ENCODE assay signal across 8 mouse cellular contexts in the genomic region with DNA sequence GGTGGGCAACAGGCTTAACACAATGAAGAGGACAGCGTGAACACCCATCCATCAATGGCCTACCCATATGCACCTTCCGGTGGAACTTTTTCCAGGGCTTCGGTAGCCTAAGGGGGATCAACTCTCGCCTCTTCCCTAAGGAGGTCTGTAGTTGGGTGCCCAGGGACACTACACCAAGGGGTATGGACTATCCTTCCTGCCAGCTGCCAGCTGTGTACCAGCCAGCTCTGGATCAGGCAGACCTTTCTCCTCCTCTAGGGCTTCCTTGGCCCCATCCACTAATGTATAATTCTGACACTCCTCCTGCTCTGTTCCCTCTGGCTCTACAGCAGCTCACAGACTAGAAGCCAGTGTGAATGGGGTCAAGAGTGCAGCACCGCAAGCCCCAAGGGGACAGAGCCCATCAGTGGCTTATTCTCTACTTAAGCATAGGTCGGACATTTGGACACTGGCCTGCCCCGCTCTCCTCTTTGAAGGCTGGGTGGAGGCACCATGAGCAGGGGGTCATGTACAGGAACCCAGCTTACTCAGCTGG. TPM values are rescaled to one million over a fixed set of nuclear protein-coding genes. Genes with fewer than 3 reads are reported as not detected.
DNase-seq lines count a peak whose midpoint lies in the region; ATAC-seq and TF ChIP-seq lines count a peak whose summit lies in the region.

No protein-coding gene starts in this region.

- no peaks in the 10 kb centered on the region for H3K27me3 ChIP-seq in lung, embryonic 16.5 days (ENCODE audit: control insufficient read depth, insufficient read depth, low read depth, low read length)
- H3K27me3 ChIP-seq in embryonic facial prominence, embryonic 12.5 days = no peaks in the 10 kb centered on the region
- no peaks in the 10 kb centered on the region for H3K27me3 ChIP-seq in limb, embryonic 10.5 days (ENCODE audit: low read depth, poor library complexity, severe bottlenecking)
- H3K27me3 ChIP-seq in small intestine, adult 2 months (ENCODE audit: control insufficient read depth, insufficient read depth, low read length) = no peaks in the 10 kb centered on the region

- H3K36me3 ChIP-seq in lung, embryonic 16.5 days (ENCODE audit: control insufficient read depth, insufficient read depth, low read length) = peaks cover 10% of the 10 kb centered on the region
- H3K36me3 ChIP-seq in embryonic facial prominence, embryonic 12.5 days = peaks cover 24% of the 10 kb centered on the region
- peaks cover 40% of the 10 kb centered on the region for H3K36me3 ChIP-seq in limb, embryonic 10.5 days
- H3K36me3 ChIP-seq in small intestine, adult 2 months (ENCODE audit: control insufficient read depth, insufficient read depth, low read length) = no peaks in the 10 kb centered on the region; the same call in 1 of the 2 replicates

- TF ChIP-seq CTCF in small intestine, adult 2 months (IDR thresholded peaks at IDR 0.05; ENCODE audit: extremely low read depth, insufficient read length, insufficient replicate concordance, low read depth, low read length) = no peak

- peak overlapping the region; percentile 98 for H3K27ac ChIP-seq in lung, embryonic 16.5 days (ENCODE audit: low read length)
- peak overlapping the region; percentile 96 for H3K27ac ChIP-seq in embryonic facial prominence, embryonic 12.5 days
- peak overlapping the region; percentile 97 for H3K27ac ChIP-seq in limb, embryonic 10.5 days
- peak overlapping the region; percentile 79 for H3K27ac ChIP-seq in small intestine, adult 2 months (ENCODE audit: insufficient read depth, low read depth, low read length)

- TF ChIP-seq POLR2A in small intestine, adult 2 months (IDR thresholded peaks at IDR 0.05; ENCODE audit: low read depth, low read length) = no peak

- peaks cover 34% of the 10 kb centered on the region for H3K4me1 ChIP-seq in lung, embryonic 16.5 days (replicated peaks; ENCODE audit: control insufficient read depth, insufficient read depth, low read length)
- peaks cover 60% of the 10 kb centered on the region for H3K4me1 ChIP-seq in embryonic facial prominence, embryonic 12.5 days
- H3K4me1 ChIP-seq in limb, embryonic 10.5 days = peaks cover 98% of the 10 kb centered on the region
- peaks cover 18% of the 10 kb centered on the region for H3K4me1 ChIP-seq in small intestine, adult 2 months (ENCODE audit: control insufficient read depth, insufficient read depth, insufficient read length, low read length)

- ATAC-seq in lung, embryonic 16.5 days (ENCODE audit: low read depth) = no peak
- ATAC-seq in embryonic facial prominence, embryonic 12.5 days (ENCODE audit: insufficient number of reproducible peaks, insufficient read depth, low FRiP score, low TSS enrichment) = no peak

- H3K4me3 ChIP-seq in lung, embryonic 16.5 days (ENCODE audit: low read length) = peak overlapping the region; percentile 67
- H3K4me3 ChIP-seq in embryonic facial prominence, embryonic 12.5 days = peak overlapping the region; percentile 59
- H3K4me3 ChIP-seq in limb, embryonic 10.5 days = peak overlapping the region; percentile 63
- H3K4me3 ChIP-seq in small intestine, adult 2 months (ENCODE audit: low read depth, low read length) = peak overlapping the region; percentile 53

- H3K4me2 ChIP-seq in lung, embryonic 16.5 days (ENCODE audit: low read depth, low read length) = peak overlapping the region; percentile 84
- H3K4me2 ChIP-seq in embryonic facial prominence, embryonic 12.5 days (replicated peaks) = peak overlapping the region; percentile 91

- 33% methylated on average over 7 of the region's 7 CpGs for WGBS in lung, embryonic 16.5 days
- WGBS in embryonic facial prominence, embryonic 12.5 days = 13% methylated on average over 7 of the region's 7 CpGs
- 42% methylated on average over 7 of the region's 7 CpGs for WGBS in limb, embryonic 10.5 days
- 71% methylated on average over 7 of the region's 7 CpGs for WGBS in small intestine, adult 2 months

- H3K9me3 ChIP-seq in lung, embryonic 16.5 days (ENCODE audit: control insufficient read depth, low read length) = no peaks in the 10 kb centered on the region
- no peaks in the 10 kb centered on the region for H3K9me3 ChIP-seq in embryonic facial prominence, embryonic 12.5 days
- H3K9me3 ChIP-seq in limb, embryonic 10.5 days (replicated peaks) = no peaks in the 10 kb centered on the region

- H3K9ac ChIP-seq in lung, embryonic 16.5 days (ENCODE audit: low read length) = peak overlapping the region; percentile 81
- H3K9ac ChIP-seq in embryonic facial prominence, embryonic 12.5 days = peak overlapping the region; percentile 86

- DNase-seq in lung, postnatal 25 days (ENCODE audit: low spot score) = no peak
- no peak for DNase-seq in limb, embryonic 10.5 days (ENCODE audit: low spot score)
- DNase-seq in right cerebral cortex, postnatal 4 days = no peak
- DNase-seq in adrenal gland, adult 8-10 months = no peak
- no peak for DNase-seq in right cerebral cortex, postnatal 14 days

RNA-seq across cellular contexts. Expression of a gene that starts 1.0 kb away (rescaled TPM):
- 212 and 225 TPM in 2 replicates for polyA plus RNA-seq in lung, embryonic 16.5 days (2015; fragmentation: Nextera tagmentation; extraction: Ambion mirVana)
- polyA plus RNA-seq in embryonic facial prominence, embryonic 12.5 days (2016; fragmentation: Nextera tagmentation; extraction: Ambion mirVana) = 248 and 252 TPM in 2 replicates
- 202 and 241 TPM in 2 replicates for polyA plus RNA-seq in limb, embryonic 10.5 days (2016; fragmentation: Nextera tagmentation; extraction: Ambion mirVana)
- polyA plus RNA-seq in small intestine, adult 2 months (2012; rRNA removed) = 51.8 and 81.9 TPM in 2 replicates
- total RNA-seq in adrenal gland, adult 8-10 months (2022) = 10 to 100 TPM; 48.7 to 62.4 (median 51.8) TPM

RNA-seq across cellular contexts. Expression of a gene that starts 6.6 kb away (rescaled TPM):
- polyA plus RNA-seq in lung, embryonic 16.5 days (2015; fragmentation: Nextera tagmentation; extraction: Ambion mirVana) = 446 TPM in 2 replicates
- 346 and 376 TPM in 2 replicates for polyA plus RNA-seq in embryonic facial prominence, embryonic 12.5 days (2016; fragmentation: Nextera tagmentation; extraction: Ambion mirVana)
- polyA plus RNA-seq in limb, embryonic 10.5 days (2016; fragmentation: Nextera tagmentation; extraction: Ambion mirVana) = 403 and 414 TPM in 2 replicates
- 161 and 211 TPM in 2 replicates for polyA plus RNA-seq in small intestine, adult 2 months (2012; rRNA removed)
- 100 to 1,000 TPM; 210 to 235 (median 214) TPM for total RNA-seq in adrenal gland, adult 8-10 months (2022)

RNA-seq across cellular contexts. Expression of a gene that starts 7.1 kb away (rescaled TPM):
- polyA plus RNA-seq in lung, embryonic 16.5 days (2015; fragmentation: Nextera tagmentation; extraction: Ambion mirVana) = 13.2 and 15.0 TPM in 2 replicates
- polyA plus RNA-seq in embryonic facial prominence, embryonic 12.5 days (2016; fragmentation: Nextera tagmentation; extraction: Ambion mirVana) = 13.7 and 14.2 TPM in 2 replicates
- 7.1 and 7.8 TPM in 2 replicates for polyA plus RNA-seq in limb, embryonic 10.5 days (2016; fragmentation: Nextera tagmentation; extraction: Ambion mirVana)
- 285 and 579 TPM in 2 replicates for polyA plus RNA-seq in small intestine, adult 2 months (2012; rRNA removed)
- total RNA-seq in adrenal gland, adult 8-10 months (2022) = 10 to 100 TPM; 60.9 to 74.4 (median 69.4) TPM

RNA-seq across cellular contexts. Expression of a gene that starts 25.7 kb away (rescaled TPM):
- polyA plus RNA-seq in lung, embryonic 16.5 days (2015; fragmentation: Nextera tagmentation; extraction: Ambion mirVana) = 20.9 and 21.2 TPM in 2 replicates
- 31.9 and 34.1 TPM in 2 replicates for polyA plus RNA-seq in embryonic facial prominence, embryonic 12.5 days (2016; fragmentation: Nextera tagmentation; extraction: Ambion mirVana)
- polyA plus RNA-seq in limb, embryonic 10.5 days (2016; fragmentation: Nextera tagmentation; extraction: Ambion mirVana) = 20.4 and 29.9 TPM in 2 replicates
- 4.1 and 10.2 TPM in 2 replicates for polyA plus RNA-seq in small intestine, adult 2 months (2012; rRNA removed)
- 10 to 100 TPM in 3 of 4 experiments, 1 to 10 TPM in 1; 9.9 to 22.6 (median 17.7) TPM for total RNA-seq in adrenal gland, adult 8-10 months (2022)

RNA-seq across cellular contexts. Expression of a gene that starts 31.2 kb away (rescaled TPM):
- polyA plus RNA-seq in lung, embryonic 16.5 days (2015; fragmentation: Nextera tagmentation; extraction: Ambion mirVana) = 2.1 and 3.3 TPM in 2 replicates
- polyA plus RNA-seq in embryonic facial prominence, embryonic 12.5 days (2016; fragmentation: Nextera tagmentation; extraction: Ambion mirVana) = 4.5 and 5.7 TPM in 2 replicates
- polyA plus RNA-seq in limb, embryonic 10.5 days (2016; fragmentation: Nextera tagmentation; extraction: Ambion mirVana) = 1.0 and 2.5 TPM in 2 replicates
- polyA plus RNA-seq in small intestine, adult 2 months (2012; rRNA removed) = 219 and 481 TPM in 2 replicates
- total RNA-seq in adrenal gland, adult 8-10 months (2022) = 1 to 10 TPM; 1.0 to 3.0 (median 1.8) TPM

Comparison
In these comparisons a context has a peak if more than half of its experiments do, and no peak if none do; other contexts are left out.
1. RNA of a gene that starts 7.1 kb away (polyA plus RNA-seq): 285 to 579 TPM in small intestine, adult 2 months; 13.7 to 14.2 TPM in embryonic facial prominence, embryonic 12.5 days, 13.2 to 15.0 TPM in lung, embryonic 16.5 days and 7.1 to 7.8 TPM in limb, embryonic 10.5 days; every median in the first group is over 10 times any median in the second.
2. Peak in every context shown above with its lines, with median percentiles within 50 percentile points of each other: H3K27ac ChIP-seq and H3K4me3 ChIP-seq.